Mouse (Mus musculus) olfactory bulb, adult 2 months (tissue): Measurements from ENCODE around the gene Bnip2. TPM values are rescaled to one million over a fixed set of nuclear protein-coding genes. Genes with fewer than 3 reads are reported as not detected.
"Not testable (repeated sequence)": the region's sequence is repeated elsewhere in the genome, so short reads cannot be mapped to it uniquely, and the experiment has no call there.

Source experiments
- H3K27ac ChIP-seq: fragments of 200-500 bp; 2 replicates; pipeline ENCODE4 v1.5.1; 2012; ENCODE audit warnings: low read depth, low read length; ENCODE audit not compliant: insufficient read depth
- H3K4me1 ChIP-seq: fragments of 200-500 bp; 2 replicates; pipeline ENCODE4 v1.6.1; 2012; ENCODE audit warnings: low read length; ENCODE audit not compliant: control insufficient read depth, insufficient read depth
- H3K4me3 ChIP-seq: fragments of 200-500 bp; 2 replicates; pipeline ENCODE4 v1.5.1; 2012; ENCODE audit warnings: mild to moderate bottlenecking, low read depth, low read length, moderate library complexity; ENCODE audit not compliant: insufficient read depth
- CTCF ChIP-seq: fragments of 200-500 bp; IDR thresholded peaks from 2 replicates; pipeline ENCODE4 v1.5.1; 2012; ENCODE audit warnings: low read depth, mild to moderate bottlenecking, low read length, moderate library complexity; ENCODE audit not compliant: insufficient read depth
- POLR2A ChIP-seq: fragments of 200-500 bp; IDR thresholded peaks from 2 replicates; pipeline ENCODE4 v1.6.1; 2012; ENCODE audit warnings: mild to moderate bottlenecking, low read depth, low read length, moderate library complexity; ENCODE audit not compliant: insufficient read depth
- WGBS: fragments of 180-500 bp; shearing (Covaris S2); methylation state at CpG from one replicate; pipeline ENCODE4 v1.1.7; 2018; 5-methylcytosine and 5-hydroxymethylcytosine counted together
- polyA plus RNA-seq: library from polyadenylated mRNA; stranded (reverse); fragments of >200 nt; gene quantifications from 2 replicates; pipeline ENCODE4 v1.2.4, GENCODE M21; 2012; ENCODE audit warnings: low replicate concordance; ENCODE audit not compliant: missing spikeins, insufficient read depth, insufficient read length

The Bnip2 gene
- polyA plus RNA-seq, 1 experiment: not detected

DNA sequence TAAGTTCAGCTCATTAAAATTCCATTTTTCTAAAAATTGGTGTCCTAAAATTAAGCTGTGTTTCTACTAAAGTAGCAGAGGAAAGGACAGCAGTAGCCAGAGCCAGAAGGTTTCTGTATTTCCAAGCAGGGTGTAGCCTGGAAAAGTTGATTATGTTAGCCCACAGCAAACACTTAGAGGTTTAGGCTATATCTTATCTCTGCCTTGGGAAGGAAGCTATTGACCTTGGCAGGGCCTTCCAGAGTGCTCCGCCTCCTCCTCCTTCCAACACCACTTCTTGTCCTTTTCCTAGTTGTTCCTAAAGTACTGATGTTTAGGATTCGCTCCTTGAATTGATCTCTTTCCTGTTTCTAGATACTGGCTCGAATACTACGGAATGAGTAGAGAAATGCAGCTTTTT is 32.8 kb downstream of the Bnip2 start:
- Histone ChIP-seq H3K27ac (no peak overlapping the region), H3K4me1 (no peaks in the 10 kb centered on the region), H3K4me3 (no peak overlapping the region)
- WGBS: 93% methylated on average over 4 of the region's 4 CpGs
- TF ChIP-seq CTCF (no peak), POLR2A (no peak)

DNA sequence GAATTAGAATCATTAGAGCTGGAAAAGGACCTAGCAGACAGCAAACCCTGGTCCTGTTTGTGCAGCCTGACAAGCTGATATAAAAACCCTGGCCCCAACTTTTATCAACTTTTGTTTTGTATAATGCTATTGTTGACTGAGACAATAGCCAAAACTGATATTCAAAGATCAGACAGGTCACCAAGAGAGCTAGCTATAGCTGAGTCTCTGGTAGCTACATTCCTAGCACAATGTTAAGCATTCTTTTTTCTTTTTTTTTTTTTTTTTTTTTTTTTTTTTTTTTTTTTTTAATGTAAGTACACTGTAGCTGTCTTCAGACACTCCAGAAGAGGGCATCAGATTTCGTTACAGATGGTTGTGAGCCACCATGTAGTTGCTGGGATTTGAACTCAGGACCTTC is 34.3 kb downstream of the Bnip2 start:
- H3K4me1 ChIP-seq, H3K4me3 ChIP-seq, H3K27ac ChIP-seq: not testable (repeated sequence)
- 69% methylated on average over 1 of the region's 1 CpGs for WGBS

DNA sequence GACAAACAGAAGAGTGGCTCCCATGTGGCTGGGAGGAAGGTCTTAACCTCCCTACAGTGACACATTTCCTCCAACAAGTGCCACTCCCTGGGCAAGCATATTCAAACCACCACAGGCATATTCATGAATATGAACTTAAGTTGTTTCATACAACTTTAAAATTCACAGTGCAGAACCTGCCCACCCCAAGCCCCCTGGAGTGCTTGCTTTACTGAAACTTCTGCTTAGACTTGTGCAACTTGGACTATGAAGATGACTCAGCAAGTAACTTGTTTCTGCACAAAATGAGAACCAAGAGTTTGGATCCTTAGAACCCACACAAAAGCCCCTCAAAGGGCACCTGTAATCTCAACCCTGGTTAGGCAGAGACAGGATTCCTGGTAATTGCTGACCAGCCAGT is 35.4 kb downstream of the Bnip2 start:
- TF ChIP-seq CTCF: no peak
- no peak for TF ChIP-seq POLR2A

DNA sequence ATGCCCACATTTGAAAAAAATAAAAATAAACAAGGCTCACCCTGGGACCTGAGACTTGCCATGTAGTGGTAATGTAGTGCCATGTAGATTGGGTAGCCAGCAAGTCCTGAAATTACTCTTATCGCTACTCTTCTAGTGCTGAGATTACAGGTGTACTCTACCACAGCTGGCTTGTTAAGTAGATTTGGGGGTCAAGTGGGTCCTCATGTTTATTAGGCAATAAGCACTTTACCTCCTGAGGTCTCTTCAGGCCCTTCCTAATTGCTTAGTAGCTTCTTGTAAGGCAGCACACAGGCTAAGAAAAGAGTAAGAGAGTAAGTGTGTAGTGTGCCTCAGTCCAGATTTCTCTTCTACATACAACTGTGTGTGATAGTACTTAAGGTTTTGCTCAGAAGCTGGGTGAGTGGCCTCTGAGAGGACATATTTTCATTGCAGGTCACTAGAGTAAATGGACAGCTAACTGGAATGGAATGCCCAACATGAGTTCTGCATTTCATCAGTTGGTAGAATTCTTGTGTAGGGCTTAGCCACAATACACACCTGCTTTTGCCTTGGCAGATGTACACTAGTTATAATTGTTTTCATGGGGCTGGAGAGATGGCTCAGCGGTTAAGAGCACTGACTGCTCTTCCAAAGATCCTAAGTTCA is 36.2 kb downstream of the Bnip2 start:
- no peak overlapping the region for H3K27ac ChIP-seq
- no peaks in the 10 kb centered on the region for H3K4me1 ChIP-seq
- H3K4me3 ChIP-seq: no peak overlapping the region
- WGBS: 91% methylated on average over 2 of the region's 2 CpGs
- TF ChIP-seq POLR2A (no peak), CTCF (no peak)

More for the DNA sequence above, 35.4 kb downstream of the Bnip2 start:
- H3K4me3 ChIP-seq: no peak overlapping the region
- H3K27ac ChIP-seq: no peak overlapping the region
- no peaks in the 10 kb centered on the region for H3K4me1 ChIP-seq

DNA sequence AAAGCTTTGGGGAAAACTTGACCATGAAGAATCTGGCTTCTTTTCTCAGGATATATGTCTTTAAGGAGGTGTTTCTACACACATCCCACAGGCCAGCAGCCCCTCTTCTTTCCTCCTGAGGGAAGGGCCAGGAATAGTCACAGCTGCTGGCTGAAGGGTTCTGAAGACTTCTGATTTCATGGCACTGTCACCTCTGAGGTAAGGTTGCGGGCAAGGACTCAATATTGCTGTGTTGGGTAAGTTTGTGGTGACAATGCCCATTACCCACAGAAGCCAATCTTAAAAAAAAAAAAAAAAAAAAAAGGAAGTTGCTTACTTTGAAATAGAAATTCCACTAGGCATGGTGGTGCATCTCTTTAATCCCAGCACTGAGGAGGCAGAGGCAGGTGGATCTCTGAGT is 42.9 kb downstream of the Bnip2 start:
- H3K4me1 ChIP-seq: no peaks in the 10 kb centered on the region
- H3K4me3 ChIP-seq: no peak overlapping the region
- H3K27ac ChIP-seq: no peak overlapping the region
- 93% methylated on average over 1 of the region's 1 CpGs for WGBS
- no peak for TF ChIP-seq POLR2A
- no peak for TF ChIP-seq CTCF

DNA sequence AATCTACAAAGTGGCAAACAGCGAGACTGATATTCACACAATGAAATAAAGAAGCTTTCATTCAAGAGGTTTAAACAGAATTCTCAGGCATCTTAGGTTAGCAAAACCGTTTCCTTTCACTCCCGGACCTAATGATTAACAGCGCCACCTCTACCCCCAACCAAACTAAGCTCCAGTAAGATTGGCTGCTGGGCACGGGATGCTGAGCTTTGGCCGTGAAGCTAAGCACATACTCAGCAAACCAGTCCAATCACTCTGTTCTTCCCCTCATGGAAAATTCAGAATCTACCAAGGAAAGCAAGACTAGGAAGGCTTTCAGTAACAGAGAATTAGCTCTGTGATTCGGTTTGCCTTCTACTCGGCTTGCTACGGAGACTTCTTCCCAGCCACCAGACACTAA is 43.8 kb downstream of the Bnip2 start:
- TF ChIP-seq CTCF (no peak), POLR2A (no peak)
- 70% methylated on average over 9 of the region's 9 CpGs for WGBS

DNA sequence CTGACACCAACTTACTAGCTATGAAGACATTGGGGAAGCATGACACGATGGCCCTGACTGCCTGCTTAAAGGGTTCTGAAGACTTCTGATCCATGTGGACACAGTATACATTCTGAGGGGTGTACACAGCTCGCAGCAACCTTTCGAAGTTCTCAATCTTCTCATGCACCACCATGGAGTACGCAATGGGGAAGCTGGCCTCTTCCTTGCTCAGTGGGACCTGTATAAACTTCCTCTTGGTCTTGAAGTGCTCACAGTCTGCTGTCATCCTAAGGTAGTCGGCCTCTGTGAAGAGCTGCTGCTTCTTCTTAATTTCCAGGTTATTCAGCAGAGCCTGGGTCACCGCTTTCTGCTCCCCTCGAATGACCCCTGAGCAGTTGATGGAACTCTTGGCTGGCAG is 45.4 kb downstream of the Bnip2 start:
- H3K4me1 ChIP-seq: no peaks in the 10 kb centered on the region
- 94% methylated on average over 7 of the region's 7 CpGs for WGBS
- no peak for TF ChIP-seq CTCF
- no peak for TF ChIP-seq POLR2A

More for the DNA sequence above, 43.8 kb downstream of the Bnip2 start:
- H3K4me3 ChIP-seq: no peak overlapping the region
- H3K27ac ChIP-seq: no peak overlapping the region
- no peaks in the 10 kb centered on the region for H3K4me1 ChIP-seq

DNA sequence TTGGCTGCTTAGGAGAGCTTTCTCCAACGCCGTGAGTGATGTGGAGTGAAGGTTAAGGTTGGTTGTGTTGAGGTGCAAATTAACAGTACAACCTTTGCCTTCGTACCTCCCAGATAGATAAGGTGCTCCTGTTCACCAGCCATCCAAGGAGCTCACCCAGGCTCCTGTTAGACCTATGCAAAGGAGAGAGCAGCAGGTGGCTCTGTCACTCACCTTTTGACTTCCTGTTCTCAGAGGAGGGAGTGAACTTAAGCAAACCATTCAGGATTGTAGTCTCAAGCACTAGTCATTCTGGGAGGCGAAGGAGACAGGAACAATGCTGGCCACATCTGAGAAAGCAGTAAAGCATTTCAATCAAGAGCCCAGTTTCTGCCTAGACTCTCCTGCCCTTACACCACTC is 47.4 kb downstream of the Bnip2 start:
- Histone ChIP-seq H3K27ac (no peak overlapping the region), H3K4me1 (no peaks in the 10 kb centered on the region), H3K4me3 (no peak overlapping the region)
- TF ChIP-seq POLR2A (no peak), CTCF (no peak)
- WGBS: 84% methylated on average over 4 of the region's 4 CpGs

More for the DNA sequence above, 45.4 kb downstream of the Bnip2 start:
- H3K4me3 ChIP-seq: no peak overlapping the region
- H3K27ac ChIP-seq: no peak overlapping the region

DNA sequence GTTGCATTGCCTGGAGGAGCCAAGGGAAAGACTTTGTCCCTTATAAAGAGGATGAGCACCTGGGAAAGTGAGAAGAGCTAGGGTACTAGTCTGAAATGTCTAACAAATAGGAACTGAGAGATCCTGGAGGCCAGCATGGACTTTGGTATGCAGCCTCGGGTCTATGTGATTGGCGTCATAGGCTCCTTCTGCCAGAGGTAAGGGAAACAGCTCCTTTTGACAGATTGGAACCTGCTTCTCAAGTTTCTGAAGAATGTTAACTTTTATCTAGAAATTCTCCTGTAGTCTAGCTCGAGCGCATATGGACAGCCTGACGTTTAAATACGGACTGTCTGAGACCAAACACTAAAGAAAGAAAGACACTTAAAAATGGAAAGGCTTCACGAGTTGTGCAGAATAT is 48.7 kb downstream of the Bnip2 start, which contains the start of gene Gcnt3:
Gene Gcnt3 (minus strand): TSS at position 101 of the 400 bp plus-strand sequence.
- 92% methylated on average over 7 of the region's 7 CpGs for WGBS
- Histone ChIP-seq H3K4me1 (no peaks in the 10 kb centered on the region), H3K27ac (no peak within 1 kb of the TSS), H3K4me3 (no peak within 1 kb of the TSS)
- no peak for TF ChIP-seq CTCF
- no peak for TF ChIP-seq POLR2A

DNA sequence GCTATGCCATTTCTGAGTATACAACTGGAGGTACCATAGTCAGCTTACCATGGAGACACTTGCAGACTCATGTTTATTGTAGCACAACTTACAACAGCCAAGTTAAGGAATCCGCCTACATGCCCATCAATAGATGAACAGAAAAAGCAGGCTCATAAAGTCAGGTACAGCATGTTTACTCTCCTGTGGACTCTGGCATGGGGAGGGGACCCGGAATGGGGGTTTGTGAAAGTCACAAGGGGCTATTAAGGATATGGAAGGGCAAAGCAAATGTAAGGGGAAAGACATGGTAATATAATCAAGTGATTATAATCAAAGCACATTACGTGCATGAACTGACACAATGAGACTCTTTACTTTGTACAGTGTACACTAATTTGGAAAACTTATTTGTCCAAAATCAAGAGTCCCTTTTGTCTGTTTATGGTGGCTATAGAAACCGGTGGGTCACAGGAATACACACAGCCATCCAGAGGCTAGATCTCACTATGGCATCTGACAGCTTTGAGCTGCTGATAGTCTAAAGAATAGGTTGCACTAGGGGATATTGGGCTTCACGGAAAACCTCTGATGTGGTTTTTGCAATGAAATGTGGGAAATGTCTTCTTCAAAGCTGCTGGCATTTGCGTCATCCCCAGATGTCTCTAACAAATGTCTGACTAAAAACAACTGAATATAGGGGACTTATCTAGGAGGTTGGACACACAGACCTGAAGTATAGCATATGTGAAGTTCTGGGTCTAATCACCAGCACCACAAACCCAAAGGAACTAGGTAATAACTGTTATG is 50.5 kb downstream of the Bnip2 start:
- TF ChIP-seq POLR2A: no peak
- H3K4me3 ChIP-seq: no peak overlapping the region
- WGBS: 72% methylated on average over 6 of the region's 6 CpGs

More for the DNA sequence above, 50.5 kb downstream of the Bnip2 start:
- no peak overlapping the region for H3K27ac ChIP-seq
- H3K4me1 ChIP-seq: no peaks in the 10 kb centered on the region
